Mouse (Mus musculus): ENCODE data around the gene Cyp27b1.

Gene Cyp27b1

GRCm38 (mm10) chr10:127085633-127086032 lies 37.6 kb downstream of the Cyp27b1 start:
- no peak for DNase-seq (ENCODE audit: low spot score in 2 of 2)

- DNase-seq (ENCODE audit: low spot score in 2 of 2): no peak
These were observed 42.7 kb downstream of the Cyp27b1 start for GRCm38 (mm10) chr10:127090560-127091411.

- peak in 1 of 2 experiments; percentile 37 for DNase-seq (ENCODE audit: low spot score in 2 of 2)
These were observed 43.7 kb downstream of the Cyp27b1 start for GRCm38 (mm10) chr10:127091507-127092396.

GRCm38 (mm10) chr10:127092742-127093141 lies 44.7 kb downstream of the Cyp27b1 start:
- no peak for DNase-seq (ENCODE audit: low spot score in 2 of 2)

GRCm38 (mm10) chr10:127094382-127094802 lies 46.3 kb downstream of the Cyp27b1 start:
- DNase-seq (ENCODE audit: low spot score in 2 of 2): no peak

- DNase-seq (ENCODE audit: low spot score in 2 of 2): no peak
These were observed 50.5 kb downstream of the Cyp27b1 start for GRCm38 (mm10) chr10:127098514-127098913.

GRCm38 (mm10) chr10:127099191-127099590 lies 51.1 kb downstream of the Cyp27b1 start:
- DNase-seq (ENCODE audit: low spot score in 2 of 2): no peak

GRCm38 (mm10) chr10:127099868-127100267 lies 51.8 kb downstream of the Cyp27b1 start:
- no peak for DNase-seq (ENCODE audit: low spot score in 2 of 2)

- no peak for DNase-seq (ENCODE audit: low spot score in 2 of 2)
These were observed 52.4 kb downstream of the Cyp27b1 start for GRCm38 (mm10) chr10:127100414-127100813.

GRCm38 (mm10) chr10:127101151-127101550 lies 53.1 kb downstream of the Cyp27b1 start:
- no peak for DNase-seq (ENCODE audit: low spot score in 2 of 2)
